Mouse (Mus musculus): ENCODE results near the gene S100a4.

The S100a4 gene

GRCm38 (mm10) chr3:90626266-90627021 lies 22.9 kb downstream of the S100a4 start:
- no peak for DNase-seq

GRCm38 (mm10) chr3:90627366-90627765 lies 23.8 kb downstream of the S100a4 start:
- no peak for DNase-seq

- DNase-seq: no peak
These were observed 24.2 kb downstream of the S100a4 start for GRCm38 (mm10) chr3:90627807-90628206.

GRCm38 (mm10) chr3:90629298-90629697 lies 25.7 kb downstream of the S100a4 start:
- no peak for DNase-seq

- no peak for DNase-seq
These were observed 28.4 kb downstream of the S100a4 start for GRCm38 (mm10) chr3:90631984-90632383.

- no peak for DNase-seq
These were observed 35.1 kb downstream of the S100a4 start for GRCm38 (mm10) chr3:90638511-90639275.

DNA sequence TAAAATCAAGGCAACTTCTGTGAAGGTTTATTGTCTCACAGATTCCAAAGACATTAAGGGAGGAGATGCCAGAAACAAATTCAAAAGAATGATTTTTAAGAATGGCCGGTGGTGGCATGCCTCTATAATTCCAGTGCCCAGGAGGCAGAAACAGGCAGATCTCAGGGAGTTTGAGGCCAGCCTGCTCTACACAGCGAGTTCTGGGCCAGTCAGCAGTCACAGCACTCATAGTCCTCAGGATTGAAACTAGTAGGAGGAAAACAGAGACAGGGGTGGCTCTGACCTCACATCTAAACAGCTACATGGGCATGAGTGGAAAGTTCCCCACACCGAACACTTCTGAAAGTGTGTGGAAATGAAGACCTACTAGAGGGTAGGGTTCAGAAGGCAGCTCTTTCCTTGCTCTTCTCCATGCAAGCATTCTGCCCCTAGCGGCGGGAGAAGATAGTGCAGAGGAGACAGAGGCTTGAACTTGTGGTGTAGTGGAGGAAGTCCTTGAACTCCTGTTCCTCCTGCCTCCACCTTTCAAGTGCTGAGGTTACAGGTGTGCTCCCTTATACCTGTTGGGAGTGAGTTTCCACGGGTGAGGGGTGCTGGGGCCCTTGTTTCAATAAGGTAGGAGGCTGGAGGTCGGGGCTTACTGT lies 36.1 kb downstream of the S100a4 start:
- no peak for DNase-seq

- DNase-seq: no peak
These were observed 37.4 kb downstream of the S100a4 start for GRCm38 (mm10) chr3:90640981-90641380.

DNA sequence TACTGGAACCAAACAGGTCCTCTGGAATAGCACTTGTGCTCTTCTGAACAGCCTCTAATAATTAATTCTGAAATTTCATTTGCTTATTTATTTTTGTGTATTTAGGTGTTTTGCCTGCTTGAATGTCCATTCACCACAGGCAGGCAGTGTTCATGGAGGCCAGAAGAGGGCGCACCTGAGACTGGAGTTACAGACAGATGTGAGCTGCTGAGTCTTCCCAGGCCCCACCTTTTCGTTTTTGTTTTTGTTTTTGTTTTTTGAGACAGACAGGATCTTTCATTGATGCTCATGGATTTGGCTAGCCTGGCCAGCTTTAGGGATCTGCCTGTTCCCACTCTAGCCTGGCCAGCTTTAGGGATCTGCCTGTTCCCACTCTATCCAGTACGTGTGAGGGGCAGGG lies 40.6 kb downstream of the S100a4 start:
- DNase-seq: peak; percentile 18

DNA sequence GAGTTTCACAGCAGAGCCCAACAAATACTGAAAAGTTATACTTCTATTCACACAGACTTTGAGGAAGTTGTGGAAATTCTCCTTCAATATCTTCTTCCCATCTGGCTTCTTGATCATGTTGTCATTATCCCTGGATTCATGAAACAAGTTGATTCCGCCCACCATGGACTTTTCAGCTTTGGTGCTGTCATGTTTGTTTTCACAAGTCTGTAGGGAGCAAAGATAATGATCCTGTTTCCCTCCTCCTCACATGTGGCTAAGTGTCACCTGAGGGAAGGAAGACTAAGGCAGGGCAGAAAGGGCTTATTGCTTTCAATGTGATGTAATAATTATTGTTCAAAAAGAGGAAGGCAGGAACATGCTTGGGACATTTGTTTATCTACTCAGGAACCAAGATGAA lies 43.7 kb downstream of the S100a4 start:
- no peak for DNase-seq

DNA sequence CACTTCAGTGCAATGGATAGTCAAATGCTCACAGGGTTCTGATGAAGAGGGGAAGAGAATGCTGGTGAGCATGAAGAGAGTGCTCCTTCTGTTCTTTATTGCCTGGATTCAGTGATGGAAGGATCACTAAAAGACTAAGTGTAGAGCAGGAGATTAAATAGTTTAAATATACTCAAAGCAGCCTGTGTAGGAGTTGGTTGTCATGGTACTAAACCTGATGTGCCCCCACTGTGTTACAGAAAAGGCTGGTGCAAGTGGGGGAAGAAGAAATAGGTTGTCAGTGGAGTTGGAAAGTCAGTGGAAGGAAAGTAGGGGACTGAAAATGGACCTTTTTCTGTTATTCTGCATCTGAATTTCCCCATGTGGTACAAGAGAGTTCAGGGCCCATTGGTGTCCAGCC lies 45.4 kb downstream of the S100a4 start:
- no peak for DNase-seq

DNA sequence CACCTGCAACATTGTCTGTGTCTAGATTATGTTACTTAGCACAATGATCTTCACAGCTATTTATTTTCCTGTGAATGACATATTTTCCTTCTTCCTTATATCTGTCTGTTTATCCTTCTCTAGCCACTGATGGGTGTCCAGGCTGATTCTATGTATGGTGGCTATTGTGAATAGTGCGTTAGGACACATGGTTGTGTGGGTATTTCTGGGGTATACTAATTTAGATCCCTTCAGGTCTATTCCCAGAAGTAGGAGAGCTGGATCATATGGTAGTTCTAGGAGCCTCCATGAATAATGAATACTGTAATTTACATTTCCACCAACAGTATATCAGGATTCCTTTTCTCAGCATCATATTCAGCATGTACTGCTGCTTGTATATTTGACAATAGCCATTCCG lies 46.3 kb downstream of the S100a4 start:
- DNase-seq: no peak

DNA sequence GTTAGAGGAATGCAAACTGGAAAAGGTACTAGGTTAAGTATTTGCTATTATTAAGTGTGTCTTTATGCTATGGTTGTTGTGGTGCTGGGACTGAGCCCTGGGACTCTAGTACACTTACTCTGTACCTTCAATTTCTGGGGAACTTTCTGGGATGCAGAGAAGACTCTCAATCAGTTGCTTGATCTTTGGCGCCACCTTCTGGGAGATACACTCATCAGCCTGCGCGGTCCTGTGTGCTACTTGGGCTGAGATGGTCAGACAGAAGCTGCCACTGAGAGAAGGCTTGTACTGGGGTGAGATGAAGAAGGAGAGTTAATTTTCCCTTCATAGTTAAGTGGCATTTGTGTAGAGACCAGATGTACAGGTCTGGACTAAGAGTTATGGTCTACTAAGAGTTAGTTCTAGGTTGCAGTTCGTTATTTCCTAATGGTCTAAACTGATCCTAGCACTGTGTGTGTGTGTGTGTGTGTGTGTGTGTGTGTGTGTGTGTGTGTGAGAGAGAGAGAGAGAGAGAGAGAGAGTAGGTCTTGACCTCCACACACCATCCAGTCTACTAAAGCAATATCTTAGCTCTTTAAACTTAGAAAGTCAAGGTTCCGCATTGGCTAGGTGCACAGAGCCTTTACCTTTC lies 49.4 kb downstream of the S100a4 start:
- DNase-seq: peak; percentile 30

GRCm38 (mm10) chr3:90653717-90654116 lies 50.1 kb downstream of the S100a4 start, which contains the start of gene S100a7a:
Gene S100a7a (plus strand): TSS chr3:90654017.
- no peak for DNase-seq

Measured in kidney, adult 11 months (tissue).